Mouse (Mus musculus) C2C12 (cell line): ENCODE measurements around the gene Ccdc103.

ENCODE experiments used
- CTCF ChIP-seq: IDR thresholded peaks from one replicate; pipeline ENCODE4 v1.5.1; 2011; ENCODE audit not compliant: control insufficient read depth, insufficient read depth, insufficient read length
- MYOG ChIP-seq: IDR thresholded peaks from one replicate; pipeline ENCODE4 v1.6.1; 2011; ENCODE audit not compliant: control insufficient read depth, insufficient read length; ENCODE audit errors: extremely low read depth

GRCm38 (mm10) chr11:102858951-102859350 lies 22.1 kb upstream of the Ccdc103 start:
- TF ChIP-seq CTCF = no peak
- no peak for TF ChIP-seq MYOG
